Mouse (Mus musculus) stomach, embryonic 16.5 days (tissue): ENCODE results near the gene Synj2. TPM values are rescaled to one million over a fixed set of nuclear protein-coding genes. Genes with fewer than 3 reads are reported as not detected.

Experiments used
- ATAC-seq: fragments of 200-750 bp; cut with Nextera tagmentation; 2 replicates; pipeline ENCODE4 v1.8.0; 2017; ENCODE audit warnings: moderate number of reproducible peaks, moderate TSS enrichment; ENCODE audit not compliant: insufficient read depth, low FRiP score
- H3K27ac ChIP-seq: fragments of 300-500 bp; sonication (generic); 2 replicates; pipeline ENCODE4 v1.5.1; 2014; ENCODE audit warnings: low read length
- H3K27me3 ChIP-seq: fragments of 300-500 bp; sonication (generic); 2 replicates; pipeline ENCODE4 v1.6.1; 2014; ENCODE audit warnings: low read length, control low read depth, mixed read lengths; ENCODE audit not compliant: control insufficient read depth, insufficient read depth
- H3K36me3 ChIP-seq: fragments of 300-500 bp; sonication (generic); 2 replicates; pipeline ENCODE4 v1.6.1; 2014; ENCODE audit warnings: low read length; ENCODE audit not compliant: control insufficient read depth, insufficient read depth
- H3K4me1 ChIP-seq: fragments of 300-500 bp; sonication (generic); 2 replicates; pipeline ENCODE4 v1.6.1; 2014; ENCODE audit warnings: low read length, control low read depth, mixed read lengths; ENCODE audit not compliant: control insufficient read depth, insufficient read depth
- H3K4me2 ChIP-seq: fragments of 300-500 bp; sonication (generic); 2 replicates; pipeline ENCODE4 v1.6.1; 2014; ENCODE audit warnings: low read depth, low read length, mixed read lengths
- H3K4me3 ChIP-seq: fragments of 300-500 bp; sonication (generic); replicated peaks from 2 replicates; pipeline ENCODE4 v1.5.1; 2014; ENCODE audit warnings: mild to moderate bottlenecking, low read length
- H3K9ac ChIP-seq: fragments of 300-500 bp; sonication (generic); 2 replicates; pipeline ENCODE4 v1.6.1; 2014; ENCODE audit warnings: low read length
- H3K9me3 ChIP-seq: fragments of 300-500 bp; sonication (generic); replicated peaks from 2 replicates; pipeline ENCODE4 v1.6.1; 2016; ENCODE audit warnings: low read length, control low read depth; ENCODE audit not compliant: control insufficient read depth
- WGBS: fragments of 180-500 bp; shearing (Covaris S2); extraction: QIAGEN DNeasy Blood & Tissue Kit; methylation state at CpG from one replicate; pipeline ENCODE4 v1.1.7; 2014; 5-methylcytosine and 5-hydroxymethylcytosine counted together
- polyA plus RNA-seq: library from polyadenylated mRNA; unstranded; fragments of >200 nt; fragmentation: Nextera tagmentation; extraction: Ambion mirVana; gene quantifications from 2 replicates; pipeline ENCODE4 v1.2.1, GENCODE M21; 2015

The Synj2 gene
- polyA plus RNA-seq, 1 experiment from 2014 or later, result 6.7 TPM

DNA sequence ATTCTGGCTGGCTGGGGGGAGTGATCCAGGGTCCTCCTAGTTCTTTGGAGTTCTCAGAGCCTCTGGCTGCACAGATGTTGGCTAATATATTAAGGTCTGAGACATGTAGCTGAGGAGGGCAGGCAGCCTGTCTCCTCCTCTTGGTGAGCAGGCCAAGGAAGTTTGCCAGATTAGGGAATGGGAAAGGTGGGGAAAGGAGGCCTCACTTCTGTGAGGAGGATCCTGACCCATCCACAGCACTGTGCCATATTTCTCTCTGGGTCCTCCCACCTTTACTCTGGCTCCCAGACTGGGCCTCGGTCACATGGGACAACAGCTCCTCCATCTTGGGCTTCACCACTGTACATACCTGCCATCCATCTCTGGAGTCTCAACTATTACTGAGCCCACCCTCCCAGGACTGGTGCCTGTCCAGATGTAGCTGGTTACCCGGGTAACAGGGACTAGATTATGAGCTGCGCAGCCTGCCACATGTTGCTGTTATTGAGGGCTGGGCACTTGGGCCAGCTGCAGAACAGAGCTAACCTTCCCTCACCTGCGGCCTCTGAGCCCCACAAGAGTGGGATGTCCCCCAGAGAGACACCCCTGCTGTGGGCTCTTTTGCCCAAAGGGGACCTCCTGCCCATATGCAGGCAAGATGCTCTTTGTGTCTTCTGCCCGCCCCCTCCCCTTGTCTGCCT, 66.2 kb downstream of the Synj2 start:
- H3K4me1 ChIP-seq, result peaks cover 31% of the 10 kb centered on the region
- H3K4me3 ChIP-seq, result no peak overlapping the region
- H3K9me3 ChIP-seq, result no peaks in the 10 kb centered on the region
- no peak overlapping the region for H3K4me2 ChIP-seq
- WGBS, result 79% methylated on average over 5 of the region's 5 CpGs
- peak overlapping the region; percentile 78 for H3K27ac ChIP-seq
- H3K27me3 ChIP-seq, result no peaks in the 10 kb centered on the region
- no peak overlapping the region for H3K9ac ChIP-seq
- ATAC-seq, result peak; percentile 31; the same call in 1 of the 2 replicates
- H3K36me3 ChIP-seq, result peaks cover 8% of the 10 kb centered on the region

DNA sequence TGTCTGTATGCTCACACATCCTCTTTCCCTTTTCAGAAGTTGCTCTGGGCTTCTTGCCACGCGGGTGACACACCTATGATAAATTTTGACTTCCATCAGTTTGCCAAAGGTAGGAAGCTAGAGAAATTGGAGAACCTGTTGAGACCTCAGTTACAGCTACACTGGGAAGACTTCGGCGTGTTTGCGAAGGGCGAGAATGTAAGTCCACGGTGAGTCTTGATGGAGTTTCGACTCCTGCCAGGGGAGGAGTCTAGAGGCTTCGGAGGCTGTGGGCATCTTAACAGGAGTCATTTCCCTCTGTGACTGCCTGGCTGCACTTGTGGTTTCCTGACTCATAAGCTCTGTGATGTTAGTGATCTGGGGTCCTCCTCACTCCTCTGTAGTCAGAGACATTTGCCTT, 66.8 kb downstream of the Synj2 start:
- Histone ChIP-seq H3K9ac (no peak overlapping the region), H3K4me3 (no peak overlapping the region), H3K4me1 (peaks cover 31% of the 10 kb centered on the region), H3K27me3 (no peaks in the 10 kb centered on the region), H3K27ac (peak overlapping the region; percentile 78), H3K36me3 (peaks cover 8% of the 10 kb centered on the region), H3K4me2 (no peak overlapping the region), H3K9me3 (no peaks in the 10 kb centered on the region)
- ATAC-seq, result no peak
- WGBS, result 65% methylated on average over 9 of the region's 9 CpGs

DNA sequence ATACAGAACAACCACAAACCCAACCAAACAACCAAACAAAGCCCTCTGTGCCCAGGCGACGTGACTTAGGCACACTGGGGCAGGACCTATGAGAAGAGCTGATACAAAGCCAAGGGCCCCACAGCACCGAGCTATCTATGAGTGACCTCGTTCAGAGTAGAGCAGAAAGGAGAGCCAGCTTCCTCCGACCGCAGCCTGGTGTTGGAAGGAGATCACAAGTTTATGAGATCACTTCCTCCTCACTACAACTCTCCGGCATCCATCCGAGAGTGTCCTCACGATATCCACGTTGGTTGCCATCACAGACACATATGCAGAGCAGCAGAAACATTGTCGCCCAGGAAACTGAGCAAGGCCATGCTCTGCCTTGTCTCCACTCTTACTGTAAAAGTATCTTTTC, 67.5 kb downstream of the Synj2 start:
- ATAC-seq, result no peak
- Histone ChIP-seq H3K27me3 (no peaks in the 10 kb centered on the region), H3K4me3 (no peak overlapping the region), H3K27ac (peak overlapping the region; percentile 78; the same call in 1 of the 2 replicates), H3K4me2 (no peak overlapping the region), H3K36me3 (peaks cover 2% of the 10 kb centered on the region), H3K4me1 (peaks cover 31% of the 10 kb centered on the region), H3K9me3 (no peaks in the 10 kb centered on the region), H3K9ac (no peak overlapping the region)
- 75% methylated on average over 11 of the region's 11 CpGs for WGBS

DNA sequence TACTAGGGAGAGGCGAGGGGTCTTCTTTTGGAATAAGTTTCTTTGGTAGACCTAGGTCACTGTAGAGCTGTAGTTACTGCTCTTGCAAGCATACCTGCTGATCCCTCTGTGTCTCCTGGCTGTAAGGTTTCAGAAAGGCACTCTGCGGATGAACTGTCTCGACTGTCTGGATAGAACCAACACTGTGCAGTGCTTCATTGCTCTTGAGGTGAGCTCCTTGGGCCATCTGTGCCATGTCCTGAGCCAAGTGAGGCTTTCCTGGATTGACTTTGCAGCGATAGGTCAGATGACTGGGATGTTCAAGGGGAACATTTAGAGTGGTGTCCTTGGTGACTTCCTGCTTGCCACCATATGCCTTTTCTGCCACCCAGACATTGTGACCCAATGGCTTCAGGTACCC, 68.5 kb downstream of the Synj2 start:
- peaks cover 31% of the 10 kb centered on the region for H3K4me1 ChIP-seq
- ATAC-seq, result no peak
- no peak overlapping the region for H3K4me3 ChIP-seq
- no peak overlapping the region for H3K27ac ChIP-seq
- WGBS, result 92% methylated on average over 4 of the region's 4 CpGs
- H3K27me3 ChIP-seq, result no peaks in the 10 kb centered on the region
- no peaks in the 10 kb centered on the region for H3K9me3 ChIP-seq
- H3K9ac ChIP-seq, result no peak overlapping the region
- H3K36me3 ChIP-seq, result no peaks in the 10 kb centered on the region
- no peak overlapping the region for H3K4me2 ChIP-seq

DNA sequence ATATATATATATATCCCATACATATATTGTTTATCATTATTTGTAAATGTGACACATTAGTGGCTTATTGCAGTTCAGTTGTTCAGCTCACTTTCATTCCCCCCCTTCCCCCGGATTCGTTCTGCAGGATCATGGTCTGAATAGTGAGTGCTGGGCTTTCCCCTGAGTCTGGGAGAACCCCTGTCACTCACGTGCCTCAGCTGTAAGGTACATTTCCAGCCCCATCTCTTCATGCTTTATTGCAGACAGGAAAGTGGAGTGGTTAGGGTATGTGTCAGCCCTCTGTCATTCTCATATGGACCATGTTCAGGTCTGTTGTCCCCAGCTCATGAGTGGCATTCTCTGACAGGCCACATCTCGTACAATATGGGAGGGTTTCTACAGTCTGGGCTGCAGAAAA, 72.0 kb downstream of the Synj2 start:
- Histone ChIP-seq H3K9me3 (no peaks in the 10 kb centered on the region), H3K4me3 (no peak overlapping the region), H3K36me3 (no peaks in the 10 kb centered on the region), H3K4me1 (peaks cover 7% of the 10 kb centered on the region), H3K9ac (no peak overlapping the region), H3K27ac (no peak overlapping the region), H3K27me3 (no peaks in the 10 kb centered on the region), H3K4me2 (no peak overlapping the region)
- no peak for ATAC-seq
- WGBS, result 81% methylated on average over 4 of the region's 4 CpGs

DNA sequence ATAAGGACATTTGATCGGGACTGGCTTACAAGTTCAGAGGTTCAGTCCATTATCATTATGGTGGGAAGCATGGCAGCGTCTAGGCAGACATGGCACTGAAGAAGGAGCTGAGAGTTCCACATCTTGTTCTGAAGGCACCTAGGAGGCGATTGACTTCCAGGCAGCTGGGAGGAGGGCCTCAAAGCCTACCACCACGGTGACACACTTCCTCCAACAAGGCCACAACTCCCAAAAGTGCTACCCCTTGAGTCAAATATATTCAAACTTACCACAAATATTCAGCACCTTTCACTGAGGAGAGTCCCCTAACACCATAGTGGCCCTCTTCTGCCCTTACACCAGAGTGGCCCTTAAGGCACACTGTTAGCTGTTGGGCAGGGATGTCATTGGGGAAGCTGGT, 73.9 kb downstream of the Synj2 start:
- Histone ChIP-seq H3K27me3 (no peaks in the 10 kb centered on the region), H3K4me3 (no peak overlapping the region), H3K9me3 (no peaks in the 10 kb centered on the region), H3K27ac (no peak overlapping the region), H3K9ac (no peak overlapping the region), H3K36me3 (no peaks in the 10 kb centered on the region), H3K4me1 (peaks cover 7% of the 10 kb centered on the region), H3K4me2 (no peak overlapping the region)
- no peak for ATAC-seq
- WGBS, result 83% methylated on average over 4 of the region's 4 CpGs

DNA sequence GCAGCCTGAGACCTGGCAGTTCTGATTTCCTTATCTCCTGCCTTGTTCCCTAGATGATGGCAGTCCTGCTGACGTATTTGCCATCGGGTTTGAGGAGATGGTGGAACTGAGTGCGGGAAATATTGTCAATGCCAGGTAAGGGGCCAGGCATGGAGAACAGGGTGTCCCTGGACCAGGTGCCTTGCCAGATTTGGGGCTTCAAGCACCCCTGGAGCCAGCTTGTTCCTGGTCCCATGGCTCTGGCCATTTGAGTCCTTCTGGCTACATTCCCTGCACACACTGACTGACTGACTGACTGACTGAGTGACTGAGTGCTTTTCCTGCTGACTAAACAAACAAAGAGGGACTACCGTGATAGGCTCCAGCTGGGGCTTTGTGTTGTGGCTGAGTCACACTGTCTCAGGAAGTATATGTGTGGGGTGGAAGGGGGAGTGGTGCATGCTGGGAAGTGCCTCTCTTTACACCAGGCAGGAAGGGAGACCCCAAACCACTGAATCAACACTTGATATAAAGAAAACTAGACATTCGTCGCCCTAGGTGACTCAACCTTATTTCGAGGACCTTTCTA, 75.2 kb downstream of the Synj2 start:
- 59% methylated on average over 7 of the region's 7 CpGs for WGBS
- Histone ChIP-seq H3K9ac (no peak overlapping the region), H3K27me3 (no peaks in the 10 kb centered on the region), H3K4me1 (peaks cover 7% of the 10 kb centered on the region), H3K36me3 (no peaks in the 10 kb centered on the region), H3K27ac (peak overlapping the region; percentile 82), H3K4me3 (no peak overlapping the region), H3K9me3 (no peaks in the 10 kb centered on the region), H3K4me2 (no peak overlapping the region)
- peak; percentile 93 for ATAC-seq

DNA sequence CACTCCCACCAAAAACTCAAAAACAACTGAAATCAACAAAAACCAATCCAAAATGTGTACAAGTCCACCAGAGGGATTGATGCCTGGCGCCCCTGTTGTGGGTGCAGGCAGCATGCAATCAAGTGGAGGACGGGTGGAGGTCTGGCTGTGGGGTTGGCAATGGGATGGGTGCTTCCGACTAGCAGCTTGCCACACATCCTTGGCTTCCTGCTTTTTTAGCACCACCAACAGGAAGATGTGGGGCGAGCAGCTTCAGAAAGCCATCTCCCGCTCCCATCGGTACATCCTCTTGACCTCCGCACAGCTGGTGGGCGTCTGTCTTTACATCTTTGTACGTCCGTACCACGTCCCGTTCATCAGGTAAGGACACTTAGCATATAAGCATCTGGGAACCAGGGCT, 76.2 kb downstream of the Synj2 start:
- Histone ChIP-seq H3K4me2 (no peak overlapping the region), H3K27me3 (no peaks in the 10 kb centered on the region), H3K27ac (peak overlapping the region; percentile 55), H3K36me3 (no peaks in the 10 kb centered on the region), H3K9ac (no peak overlapping the region), H3K4me1 (peaks cover 7% of the 10 kb centered on the region), H3K4me3 (no peak overlapping the region), H3K9me3 (no peaks in the 10 kb centered on the region)
- no peak for ATAC-seq
- WGBS, result 65% methylated on average over 12 of the region's 12 CpGs

DNA sequence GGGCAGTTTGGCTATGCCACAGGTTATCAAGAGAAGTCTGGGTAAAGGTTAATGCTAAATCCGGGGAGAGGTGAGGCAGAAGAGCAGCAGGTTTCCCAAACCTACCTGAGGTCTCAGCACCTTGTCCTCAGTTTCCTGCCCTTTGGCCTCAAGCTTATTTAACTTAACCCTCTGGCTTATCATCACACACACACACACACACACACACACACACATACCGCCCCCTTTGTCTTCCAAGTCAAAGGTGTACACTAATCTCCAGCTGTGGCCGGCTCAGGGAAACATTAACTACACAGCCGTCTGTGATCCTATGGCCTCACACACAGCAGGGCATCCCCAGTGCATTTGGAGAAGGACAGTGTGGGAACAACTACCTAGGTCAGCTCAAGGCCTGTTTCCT, 77.3 kb downstream of the Synj2 start:
- Histone ChIP-seq H3K9me3 (no peaks in the 10 kb centered on the region), H3K27me3 (no peaks in the 10 kb centered on the region), H3K36me3 (no peaks in the 10 kb centered on the region), H3K9ac (no peak overlapping the region), H3K27ac (peak overlapping the region; percentile 55; the same call in 1 of the 2 replicates), H3K4me3 (no peak overlapping the region), H3K4me2 (no peak overlapping the region), H3K4me1 (peaks cover 7% of the 10 kb centered on the region)
- WGBS, result 62% methylated on average over 4 of the region's 4 CpGs
- ATAC-seq, result no peak
